15 mouse cellular contexts compared by ENCODE assay signal in genomic region chr12:116159695-116160094, GRCm38 (mm10).
"Had no signal": no experiment of that assay in that cellular context is flagged by ENCODE, and none has a peak within 500 bp of the region (broad histone marks: within the 10 kb centered on the region; RNA-seq: fewer than 3 reads in every experiment).

No protein-coding gene starts in this region.

- H3K4me2 ChIP-seq: liver, embryonic 13.5 days; midbrain, embryonic 11.5 days; neural tube, embryonic 12.5 days; neural tube, embryonic 15.5 days had no signal

- H3K27me3 ChIP-seq: liver, embryonic 13.5 days; neural tube, embryonic 12.5 days; neural tube, embryonic 15.5 days had no signal

- DNase-seq: kidney, adult 11 months; kidney, adult 9 months; kidney, postnatal 14 days; layer of hippocampus, adult 9-11 months; liver, embryonic 13.5 days; lung, adult 2 months; midbrain, embryonic 14.5 days; thymus, adult 18-20 months; thymus, postnatal 36 days had no signal

- H3K9me3 ChIP-seq: liver, embryonic 13.5 days; megakaryocyte, embryonic 14.5 days; neural tube, embryonic 12.5 days; neural tube, embryonic 15.5 days had no signal

- H3K27ac ChIP-seq: layer of hippocampus, adult 2 months; liver, embryonic 13.5 days; neural tube, embryonic 12.5 days; neural tube, embryonic 15.5 days had no signal

- H3K4me3 ChIP-seq: layer of hippocampus, adult 2 months; liver, embryonic 13.5 days; megakaryocyte, embryonic 14.5 days; neural tube, embryonic 12.5 days; neural tube, embryonic 15.5 days had no signal

- ATAC-seq: inflammation-experienced regulatory T-cells, adult 6 months had no signal

- H3K4me1 ChIP-seq: liver, embryonic 13.5 days; neural tube, embryonic 12.5 days; neural tube, embryonic 15.5 days had no signal

- H3K36me3 ChIP-seq: liver, embryonic 13.5 days; neural tube, embryonic 12.5 days; neural tube, embryonic 15.5 days had no signal

- H3K9ac ChIP-seq: liver, embryonic 13.5 days; neural tube, embryonic 12.5 days; neural tube, embryonic 15.5 days had no signal
